Mouse (Mus musculus) heart, embryonic 16.5 days (tissue): ENCODE measurements around the gene Trabd2b. TPM values are rescaled to one million over a fixed set of nuclear protein-coding genes. Genes with fewer than 3 reads are reported as not detected.

ENCODE experiments used
- ATAC-seq: fragments of 200-750 bp; cut with Nextera tagmentation; replicated peaks from 2 replicates; pipeline ENCODE4 v1.8.0; 2017; ENCODE audit warnings: moderate number of reproducible peaks; ENCODE audit not compliant: insufficient read depth, low FRiP score; ENCODE audit errors: extremely low read depth
- H3K27ac ChIP-seq: fragments of 300-500 bp; sonication (generic); 2 replicates; pipeline ENCODE4 v1.5.1; 2014; ENCODE audit warnings: mild to moderate bottlenecking, low read length, control low read depth, moderate library complexity
- H3K27me3 ChIP-seq: fragments of 300-500 bp; sonication (generic); 2 replicates; pipeline ENCODE4 v1.6.1; 2014; ENCODE audit warnings: low read length, mixed read lengths; ENCODE audit not compliant: control insufficient read depth, insufficient read depth
- H3K36me3 ChIP-seq: fragments of 300-500 bp; sonication (generic); 2 replicates; pipeline ENCODE4 v1.6.1; 2014; ENCODE audit not compliant: control insufficient read depth, insufficient read depth
- H3K4me1 ChIP-seq: fragments of 300-500 bp; sonication (generic); 2 replicates; pipeline ENCODE4 v1.6.1; 2014; ENCODE audit warnings: low read length, mixed read lengths; ENCODE audit not compliant: control insufficient read depth, insufficient read depth
- H3K4me2 ChIP-seq: fragments of 300-500 bp; sonication (generic); 2 replicates; pipeline ENCODE4 v1.6.1; 2014; ENCODE audit warnings: low read depth, mild to moderate bottlenecking, control low read depth, low read length
- H3K4me3 ChIP-seq: fragments of 300-500 bp; sonication (generic); 2 replicates; pipeline ENCODE4 v1.5.1; 2014; ENCODE audit warnings: mild to moderate bottlenecking, control low read depth, low read length
- H3K9ac ChIP-seq: fragments of 300-500 bp; sonication (generic); 2 replicates; pipeline ENCODE4 v1.6.1; 2014; ENCODE audit warnings: low read length, control low read depth
- H3K9me3 ChIP-seq: fragments of 300-500 bp; sonication (generic); replicated peaks from 2 replicates; pipeline ENCODE4 v1.6.1; 2016; ENCODE audit warnings: low read length; ENCODE audit not compliant: control insufficient read depth
- WGBS: fragments of 180-500 bp; shearing (Covaris S2); extraction: QIAGEN DNeasy Blood & Tissue Kit; methylation state at CpG from one replicate; pipeline ENCODE4 v1.1.7; 2014; 5-methylcytosine and 5-hydroxymethylcytosine counted together
- polyA plus RNA-seq: library from polyadenylated mRNA; unstranded; fragments of >200 nt; fragmentation: Nextera tagmentation; extraction: Ambion mirVana; gene quantifications from 2 replicates; pipeline ENCODE4 v1.2.1, GENCODE M21; 2015

The Trabd2b gene
- polyA plus RNA-seq, 1 experiment from 2014 or later: 3.4 TPM

- no peak for ATAC-seq
- peaks cover 25% of the 10 kb centered on the region for H3K4me1 ChIP-seq
- 69% methylated on average over 4 of the region's 4 CpGs for WGBS
- H3K9me3 ChIP-seq: 0 out of 2 replicates have a peak, but pooled peaks cover 3% of the 10 kb centered on the region
- no peaks in the 10 kb centered on the region for H3K36me3 ChIP-seq
- no peak overlapping the region for H3K4me2 ChIP-seq
- no peak overlapping the region; the same call in 1 of the 2 replicates for H3K9ac ChIP-seq
- peak overlapping the region; percentile 71 for H3K27ac ChIP-seq
- no peak overlapping the region for H3K4me3 ChIP-seq
- no peaks in the 10 kb centered on the region for H3K27me3 ChIP-seq
These were observed 95.1 kb downstream of the Trabd2b start for GRCm38 (mm10) chr4:114501611-114502010.

GRCm38 (mm10) chr4:114504227-114505041 is 97.9 kb downstream of the Trabd2b start:
- H3K36me3 ChIP-seq: no peaks in the 10 kb centered on the region
- peaks cover 26% of the 10 kb centered on the region for H3K4me1 ChIP-seq
- no peaks in the 10 kb centered on the region for H3K27me3 ChIP-seq
- ATAC-seq: no peak
- WGBS: 68% methylated on average over 11 of the region's 11 CpGs
- no peak overlapping the region for H3K4me2 ChIP-seq
- H3K9ac ChIP-seq: peak overlapping the region; percentile 43; the same call in 1 of the 2 replicates
- H3K27ac ChIP-seq: peak overlapping the region; percentile 18; the same call in 1 of the 2 replicates
- H3K9me3 ChIP-seq: no peaks in the 10 kb centered on the region
- H3K4me3 ChIP-seq: no peak overlapping the region

GRCm38 (mm10) chr4:114509601-114510000 is 103.1 kb downstream of the Trabd2b start:
- Histone ChIP-seq H3K9ac (no peak overlapping the region), H3K36me3 (no peaks in the 10 kb centered on the region), H3K4me2 (no peak overlapping the region), H3K9me3 (no peaks in the 10 kb centered on the region), H3K27ac (no peak overlapping the region), H3K4me1 (peaks cover 17% of the 10 kb centered on the region), H3K27me3 (no peaks in the 10 kb centered on the region), H3K4me3 (no peak overlapping the region)
- 0 out of 2 replicates have a peak, but pooled peaks have one; percentile 18 for ATAC-seq
- WGBS: 71% methylated on average over 6 of the region's 6 CpGs

GRCm38 (mm10) chr4:114511649-114512048 is 105.1 kb downstream of the Trabd2b start:
- H3K9ac ChIP-seq: no peak overlapping the region
- H3K27ac ChIP-seq: no peak overlapping the region
- peaks cover 26% of the 10 kb centered on the region for H3K4me1 ChIP-seq
- no peaks in the 10 kb centered on the region for H3K36me3 ChIP-seq
- 63% methylated on average over 3 of the region's 3 CpGs for whole genome bisulfite sequencing
- H3K4me3 ChIP-seq: no peak overlapping the region
- H3K4me2 ChIP-seq: no peak overlapping the region
- no peak for ATAC-seq
- H3K27me3 ChIP-seq: no peaks in the 10 kb centered on the region
- no peaks in the 10 kb centered on the region for H3K9me3 ChIP-seq

- no peak overlapping the region for H3K4me2 ChIP-seq
- H3K9me3 ChIP-seq: no peaks in the 10 kb centered on the region
- peaks cover 26% of the 10 kb centered on the region for H3K4me1 ChIP-seq
- no peak overlapping the region for H3K27ac ChIP-seq
- ATAC-seq: no peak
- no peak overlapping the region for H3K9ac ChIP-seq
- H3K36me3 ChIP-seq: no peaks in the 10 kb centered on the region
- no peak overlapping the region for H3K4me3 ChIP-seq
- H3K27me3 ChIP-seq: no peaks in the 10 kb centered on the region
These were observed 106.6 kb downstream of the Trabd2b start for GRCm38 (mm10) chr4:114513149-114513548.

DNA sequence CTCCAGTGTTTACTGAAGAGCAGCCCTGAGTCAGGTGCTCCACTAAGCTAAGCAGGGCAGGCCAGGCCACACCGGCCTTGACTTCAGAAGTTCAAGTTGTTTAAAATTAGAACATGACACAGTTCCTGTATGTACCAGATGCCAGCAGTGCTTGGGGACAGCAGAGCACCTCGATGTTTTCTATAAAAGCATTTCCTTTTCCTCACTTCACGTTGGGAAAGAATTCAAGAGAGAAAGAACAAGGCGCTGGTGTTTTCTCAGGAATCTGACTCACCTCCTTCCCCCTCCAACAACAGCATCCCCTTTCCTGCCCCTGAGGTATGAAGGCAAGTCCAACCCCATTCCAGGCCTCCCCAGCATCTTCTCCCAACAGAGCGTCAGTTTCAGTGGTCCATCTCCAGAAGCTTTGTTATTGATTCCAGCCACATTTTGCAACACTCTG is 108.8 kb downstream of the Trabd2b start:
- Histone ChIP-seq H3K4me2 (no peak overlapping the region), H3K27ac (peak overlapping the region; percentile 62), H3K4me3 (no peak overlapping the region), H3K9me3 (no peaks in the 10 kb centered on the region), H3K4me1 (peaks cover 20% of the 10 kb centered on the region), H3K9ac (no peak overlapping the region), H3K36me3 (no peaks in the 10 kb centered on the region), H3K27me3 (no peaks in the 10 kb centered on the region)
- ATAC-seq: peak; percentile 86
- WGBS: 23% methylated on average over 5 of the region's 5 CpGs

GRCm38 (mm10) chr4:114516651-114517050 is 110.1 kb downstream of the Trabd2b start:
- 0 out of 2 replicates have a peak overlapping the region, but pooled peaks have one; percentile 0 for H3K27ac ChIP-seq
- H3K9ac ChIP-seq: no peak overlapping the region
- peaks cover 18% of the 10 kb centered on the region for H3K4me1 ChIP-seq
- no peaks in the 10 kb centered on the region for H3K27me3 ChIP-seq
- no peaks in the 10 kb centered on the region for H3K9me3 ChIP-seq
- no peak overlapping the region for H3K4me2 ChIP-seq
- ATAC-seq: no peak
- no peak overlapping the region for H3K4me3 ChIP-seq
- WGBS: 49% methylated on average over 4 of the region's 4 CpGs
- no peaks in the 10 kb centered on the region for H3K36me3 ChIP-seq

DNA sequence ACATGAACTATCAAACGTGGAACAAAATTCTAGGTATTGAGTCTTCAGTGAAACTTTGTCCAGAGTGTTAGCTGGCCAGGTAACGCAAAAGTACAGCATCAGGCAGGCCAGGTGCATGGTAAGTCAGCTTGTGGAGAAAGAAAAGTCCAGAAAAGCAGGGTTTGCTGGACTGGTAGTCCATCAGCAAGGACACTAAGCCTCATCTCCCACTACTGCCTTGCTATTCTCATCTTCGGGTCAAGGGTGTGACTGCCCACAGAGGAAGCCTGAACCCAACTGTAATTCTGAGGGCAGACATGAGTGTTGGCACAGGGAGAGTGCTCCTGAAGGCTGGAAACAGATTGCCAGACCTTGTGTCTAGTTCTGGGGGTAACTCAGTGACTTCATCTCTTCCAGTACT is 111.5 kb downstream of the Trabd2b start:
- no peak overlapping the region for H3K27ac ChIP-seq
- no peaks in the 10 kb centered on the region for H3K27me3 ChIP-seq
- H3K9me3 ChIP-seq: no peaks in the 10 kb centered on the region
- 83% methylated on average over 3 of the region's 3 CpGs for WGBS
- H3K4me2 ChIP-seq: no peak overlapping the region
- H3K9ac ChIP-seq: no peak overlapping the region
- no peak overlapping the region for H3K4me3 ChIP-seq
- peaks cover 15% of the 10 kb centered on the region for H3K4me1 ChIP-seq
- no peaks in the 10 kb centered on the region for H3K36me3 ChIP-seq
- no peak for ATAC-seq

DNA sequence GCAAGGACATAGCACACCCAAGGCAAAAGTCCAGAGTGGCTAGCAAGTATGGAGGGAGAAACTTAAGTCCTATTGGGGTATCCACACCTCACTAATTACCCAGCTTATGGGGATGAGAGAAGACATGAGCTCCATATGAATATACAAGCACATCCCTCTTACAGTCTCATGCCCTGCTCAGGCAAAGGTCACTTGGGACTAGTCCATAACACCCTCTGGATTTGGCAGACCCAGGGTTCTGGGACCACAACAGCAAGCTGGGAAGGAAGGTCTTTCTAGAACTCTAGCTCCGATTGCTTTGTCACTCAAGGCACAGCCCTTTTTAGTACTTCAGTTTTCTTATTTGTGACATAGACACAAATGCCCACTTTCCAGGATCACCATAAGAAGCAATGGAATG is 112.0 kb downstream of the Trabd2b start:
- WGBS: 81% methylated on average over 1 of the region's 1 CpGs
- ATAC-seq: no peak
- no peaks in the 10 kb centered on the region for H3K9me3 ChIP-seq

More for the DNA sequence above, 112.0 kb downstream of the Trabd2b start:
- H3K27me3 ChIP-seq: no peaks in the 10 kb centered on the region
- no peak overlapping the region for H3K4me3 ChIP-seq
- H3K4me2 ChIP-seq: no peak overlapping the region
- H3K4me1 ChIP-seq: peaks cover 15% of the 10 kb centered on the region
- no peak overlapping the region for H3K27ac ChIP-seq
- H3K9ac ChIP-seq: no peak overlapping the region
- H3K36me3 ChIP-seq: no peaks in the 10 kb centered on the region
